Mouse (Mus musculus): ENCODE data around the gene Meioc.

- TF ChIP-seq MYOD1 (IDR thresholded peaks at IDR 0.05; ENCODE audit: control insufficient read depth, insufficient read length, low read depth) (no peak), CTCF (IDR thresholded peaks at IDR 0.05; ENCODE audit: control insufficient read depth, insufficient read depth, insufficient read length) (no peak), USF1 (IDR thresholded peaks at IDR 0.05; ENCODE audit: low read depth) (no peak), MYOG (IDR thresholded peaks at IDR 0.05; ENCODE audit: control insufficient read depth, extremely low read depth, insufficient read length) (no peak), MAX (IDR thresholded peaks at IDR 0.05) (no peak)
Observed at GRCm38 (mm10) chr11:102690162-102690561, 26.6 kb downstream of the Meioc start.
